Mouse (Mus musculus) testis, adult 2 months (tissue): Measurements from ENCODE around the gene Plxdc1. TPM values are rescaled to one million over a fixed set of nuclear protein-coding genes. Genes with fewer than 3 reads are reported as not detected.

Experiments
- H3K27ac ChIP-seq: fragments of 200-500 bp; 2 replicates; pipeline ENCODE4 v1.5.1; 2012; ENCODE audit warnings: low read depth, low read length; ENCODE audit not compliant: control insufficient read depth, insufficient read depth
- H3K27me3 ChIP-seq: fragments of 200-500 bp; 2 replicates; pipeline ENCODE4 v1.6.1; 2012; ENCODE audit warnings: mild to moderate bottlenecking, low read length, moderate library complexity; ENCODE audit not compliant: control insufficient read depth, insufficient read depth
- H3K36me3 ChIP-seq: fragments of 200-500 bp; 2 replicates; pipeline ENCODE4 v1.6.1; 2012; ENCODE audit warnings: mild to moderate bottlenecking, low read length; ENCODE audit not compliant: control insufficient read depth, insufficient read depth
- H3K4me1 ChIP-seq: fragments of 200-500 bp; 2 replicates; pipeline ENCODE4 v1.6.1; 2012; ENCODE audit warnings: low read length; ENCODE audit not compliant: control insufficient read depth, insufficient read depth
- H3K4me3 ChIP-seq: fragments of 200-500 bp; 2 replicates; pipeline ENCODE4 v1.5.1; 2012; ENCODE audit warnings: low read depth, mild to moderate bottlenecking, low read length, moderate library complexity, mixed read lengths; ENCODE audit not compliant: control insufficient read depth
- CTCF ChIP-seq: fragments of 200-500 bp; IDR thresholded peaks from 2 replicates; pipeline ENCODE4 v1.5.1; 2012; ENCODE audit warnings: low read depth, mild to moderate bottlenecking, inconsistent platforms, low read length, moderate library complexity; ENCODE audit not compliant: control insufficient read depth, insufficient read depth, insufficient replicate concordance
- POLR2A ChIP-seq: fragments of 200-500 bp; IDR thresholded peaks from 2 replicates; pipeline ENCODE4 v1.6.1; 2012; ENCODE audit warnings: low read depth, mild to moderate bottlenecking, inconsistent platforms, low read length, moderate library complexity; ENCODE audit not compliant: control insufficient read depth
- polyA plus RNA-seq: library from polyadenylated mRNA; depleted of rRNA; stranded (reverse); fragments of >200 nt; gene quantifications from 2 replicates; pipeline ENCODE4 v1.2.3, GENCODE M21; 2012

Gene Plxdc1
- polyA plus RNA-seq, 1 experiment: 64.4 TPM

GRCm38 (mm10) chr11:97923639-97924038, 62.6 kb downstream of the Plxdc1 start:
- no peaks in the 10 kb centered on the region for H3K36me3 ChIP-seq
- peaks cover 12% of the 10 kb centered on the region for H3K4me1 ChIP-seq
- H3K27me3 ChIP-seq: no peaks in the 10 kb centered on the region
- no peak for TF ChIP-seq POLR2A
- TF ChIP-seq CTCF: no peak
- H3K27ac ChIP-seq: no peak overlapping the region
- no peak overlapping the region for H3K4me3 ChIP-seq

GRCm38 (mm10) chr11:97915974-97916503, 70.2 kb downstream of the Plxdc1 start:
- Histone ChIP-seq H3K4me3 (peak overlapping the region; percentile 75), H3K36me3 (no peaks in the 10 kb centered on the region), H3K4me1 (no peaks in the 10 kb centered on the region; the same call in 1 of the 2 replicates), H3K27me3 (no peaks in the 10 kb centered on the region), H3K27ac (no peak overlapping the region)
- TF ChIP-seq CTCF (no peak), POLR2A (no peak)

- Histone ChIP-seq H3K36me3 (no peaks in the 10 kb centered on the region), H3K4me1 (no peaks in the 10 kb centered on the region; the same call in 1 of the 2 replicates), H3K27me3 (no peaks in the 10 kb centered on the region), H3K27ac (no peak overlapping the region), H3K4me3 (peak overlapping the region; percentile 75)
- TF ChIP-seq POLR2A (no peak), CTCF (no peak)
These were observed 70.8 kb downstream of the Plxdc1 start for GRCm38 (mm10) chr11:97915471-97915870.

- Histone ChIP-seq H3K4me3 (no peak overlapping the region; the same call in 1 of the 2 replicates), H3K4me1 (no peaks in the 10 kb centered on the region; the same call in 1 of the 2 replicates), H3K36me3 (no peaks in the 10 kb centered on the region), H3K27ac (no peak overlapping the region), H3K27me3 (no peaks in the 10 kb centered on the region)
- TF ChIP-seq POLR2A: no peak
- no peak for TF ChIP-seq CTCF
These were observed 73.1 kb downstream of the Plxdc1 start for GRCm38 (mm10) chr11:97913111-97913510.

- H3K4me3 ChIP-seq: no peak overlapping the region
- no peaks in the 10 kb centered on the region for H3K27me3 ChIP-seq
- H3K36me3 ChIP-seq: no peaks in the 10 kb centered on the region
- TF ChIP-seq CTCF: no peak
- TF ChIP-seq POLR2A: no peak
- H3K27ac ChIP-seq: no peak overlapping the region
- peaks cover 4% of the 10 kb centered on the region for H3K4me1 ChIP-seq
These were observed 77.5 kb downstream of the Plxdc1 start for GRCm38 (mm10) chr11:97908634-97909348.

GRCm38 (mm10) chr11:97907935-97908334, 78.3 kb downstream of the Plxdc1 start:
- TF ChIP-seq CTCF (no peak), POLR2A (no peak)
- Histone ChIP-seq H3K4me3 (no peak overlapping the region), H3K4me1 (peaks cover 4% of the 10 kb centered on the region), H3K27ac (no peak overlapping the region), H3K27me3 (no peaks in the 10 kb centered on the region), H3K36me3 (no peaks in the 10 kb centered on the region)

GRCm38 (mm10) chr11:97906905-97907304, 79.3 kb downstream of the Plxdc1 start:
- Histone ChIP-seq H3K36me3 (no peaks in the 10 kb centered on the region), H3K27ac (no peak overlapping the region), H3K4me3 (no peak overlapping the region), H3K27me3 (no peaks in the 10 kb centered on the region), H3K4me1 (peaks cover 4% of the 10 kb centered on the region)
- TF ChIP-seq POLR2A: no peak
- TF ChIP-seq CTCF: no peak
